Mouse (Mus musculus) megakaryocyte, embryonic 14.5 days (primary cell): Measurements from ENCODE around the gene Maml3.

Source experiments
- FLI1 ChIP-seq: IDR thresholded peaks from 2 replicates; pipeline ENCODE4 v1.6.1; 2012; ENCODE audit warnings: low read length, inconsistent platforms, mixed read lengths
- GATA1 ChIP-seq: IDR thresholded peaks from 3 replicates; pipeline ENCODE4 v1.6.1; 2012; ENCODE audit warnings: mixed read lengths, low read length, inconsistent platforms, borderline replicate concordance

DNA sequence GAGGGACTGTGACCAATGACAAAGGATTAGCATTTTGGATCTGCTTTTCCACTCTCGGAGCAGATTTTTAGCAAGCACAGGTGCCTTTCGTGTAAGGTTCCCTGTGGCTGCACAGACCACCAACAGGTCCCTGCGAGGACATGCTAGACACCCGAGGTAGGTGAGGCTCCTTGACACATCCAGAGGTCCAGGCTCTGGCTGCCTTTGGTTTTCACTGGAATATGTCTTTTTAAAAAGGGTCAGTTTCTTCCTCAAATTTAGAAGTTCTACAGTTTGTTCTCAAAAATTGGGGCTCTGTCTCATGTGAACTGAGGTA lies 34.8 kb downstream of the Maml3 start:
- no peak for TF ChIP-seq GATA1
- no peak for TF ChIP-seq FLI1
